Mouse (Mus musculus): ENCODE results near the gene Ube4a.
"Not testable (repeated sequence)": the region's sequence is repeated elsewhere in the genome, so short reads cannot be mapped to it uniquely, and the experiment has no call there.

The Ube4a gene

GRCm38 (mm10) chr9:44980242-44980641 lies 14.8 kb upstream of the Ube4a start, which contains the start of gene Cd3g:
TSS of gene Cd3g (minus strand) at chr9:44980431.
- DNase-seq, result peak; percentile 90 to 95

DNA sequence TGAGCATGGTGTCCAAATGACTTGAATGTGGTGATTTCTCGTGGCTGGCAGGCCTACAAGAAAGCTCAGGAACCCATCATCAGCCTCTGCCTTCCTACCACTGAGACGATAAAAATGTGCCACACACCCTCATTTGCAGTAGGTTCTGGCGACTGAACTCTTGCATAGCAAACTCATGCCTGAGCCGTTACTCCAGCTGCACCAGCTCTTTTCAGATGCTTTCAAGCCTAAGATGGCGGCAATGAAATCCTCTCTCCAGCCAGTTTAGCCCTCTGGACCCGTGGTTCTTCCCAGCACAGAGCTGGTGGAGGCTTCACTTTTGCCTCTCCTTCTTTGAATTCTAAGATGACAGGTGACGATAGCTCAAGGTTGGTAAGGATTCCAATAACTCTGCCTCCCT lies 14.4 kb upstream of the Ube4a start:
- peak in 1 of 2 experiments; percentile 49 for DNase-seq

DNA sequence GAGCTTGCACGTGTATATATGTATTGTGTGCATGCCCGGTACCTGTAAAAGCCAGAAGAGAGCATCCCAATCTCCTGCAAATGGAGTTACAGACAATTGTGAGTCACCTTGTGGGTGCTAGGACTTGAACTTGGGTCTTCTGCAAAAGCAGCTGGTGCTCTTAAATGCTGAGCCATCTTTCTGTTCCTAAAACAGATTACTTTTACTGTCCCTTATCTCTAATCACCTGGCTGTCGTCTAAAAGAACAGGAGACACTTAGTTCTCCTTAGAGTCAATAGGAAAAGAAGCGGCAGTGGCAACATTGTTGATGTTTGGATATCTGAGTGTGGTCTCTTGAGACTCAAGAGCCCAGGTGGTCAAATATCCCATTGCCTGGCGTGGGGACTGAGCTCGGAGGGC lies 12.4 kb upstream of the Ube4a start:
- no peak for DNase-seq

GRCm38 (mm10) chr9:44969450-44969849 lies 4.0 kb upstream of the Ube4a start:
- no peak for DNase-seq

DNA sequence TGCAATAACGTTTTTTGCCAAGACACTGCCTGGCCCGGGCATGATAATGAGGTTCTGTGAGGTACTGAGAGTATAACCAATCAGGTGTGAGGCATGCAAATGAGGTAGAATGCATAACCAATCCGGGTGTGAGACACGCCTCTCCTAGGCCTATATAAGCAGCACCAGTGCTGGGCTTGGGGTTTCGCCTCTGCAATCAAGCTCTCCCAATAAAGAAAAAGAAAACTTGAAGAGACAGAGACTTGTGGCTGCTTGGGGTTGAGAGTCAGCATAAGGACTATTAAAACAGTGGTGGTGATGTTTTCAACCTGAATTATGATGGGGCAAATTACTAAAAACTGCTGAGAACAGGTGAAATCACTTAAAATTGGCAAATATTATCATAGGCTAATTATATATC lies 2.4 kb upstream of the Ube4a start:
- not testable (repeated sequence) for DNase-seq

DNA sequence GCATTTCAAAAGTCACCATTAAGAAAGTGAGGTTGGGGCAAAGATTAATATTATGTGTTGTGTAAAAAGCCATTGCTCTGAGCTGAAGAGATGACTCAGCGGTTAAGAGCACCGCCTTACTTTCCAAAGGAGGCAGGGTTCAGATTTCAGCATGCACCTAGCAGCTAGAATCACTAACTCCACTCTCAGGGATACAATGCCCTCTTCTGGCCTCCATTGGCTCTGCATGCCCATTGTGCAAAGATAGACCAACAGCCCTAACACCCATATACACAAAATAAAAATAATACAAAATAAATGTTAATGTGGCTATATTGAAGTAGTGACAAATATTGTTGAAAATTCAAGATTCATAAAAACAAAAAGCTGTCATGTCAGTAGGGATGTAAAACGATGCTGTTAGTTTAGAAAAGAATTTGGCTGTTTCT lies 1.4 kb upstream of the Ube4a start:
- peak; percentile 64 to 76 for DNase-seq

DNA sequence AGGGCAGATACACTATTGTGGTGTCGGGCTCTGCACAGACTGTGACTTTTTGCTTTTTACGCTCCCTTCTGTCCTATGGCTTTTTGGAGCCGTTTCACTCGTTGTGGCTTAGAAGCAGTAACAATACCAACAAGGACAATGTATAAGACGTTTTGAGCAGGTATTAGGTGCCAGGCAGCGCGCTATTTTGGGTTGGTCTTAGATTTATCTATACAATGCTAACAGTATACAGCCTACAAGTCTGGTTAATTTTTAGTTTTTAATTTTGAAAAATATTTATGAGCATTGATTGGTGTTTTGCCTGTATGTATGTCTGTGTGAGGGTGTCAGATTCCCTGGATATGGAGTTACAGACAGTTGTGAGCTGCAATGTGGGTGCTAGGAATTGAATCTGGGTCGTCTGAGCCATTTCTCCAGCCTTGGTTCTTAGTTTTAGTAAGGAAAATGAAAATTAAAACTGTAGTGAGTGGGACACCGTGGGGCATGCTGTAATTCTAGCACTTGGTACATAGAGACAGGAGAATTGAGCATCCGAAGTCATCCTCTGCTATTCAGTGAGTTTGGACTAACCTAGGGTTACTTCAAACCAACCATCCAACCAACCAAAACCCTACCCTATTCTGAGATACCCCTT lies 550 bp upstream of the Ube4a start:
- no peak for DNase-seq

GRCm38 (mm10) chr9:44954432-44954831 lies 11.0 kb downstream of the Ube4a start:
- peak in 1 of 2 experiments; percentile 43 for DNase-seq

- DNase-seq, result no peak
Observed at GRCm38 (mm10) chr9:44947836-44948235, 17.6 kb downstream of the Ube4a start.

DNA sequence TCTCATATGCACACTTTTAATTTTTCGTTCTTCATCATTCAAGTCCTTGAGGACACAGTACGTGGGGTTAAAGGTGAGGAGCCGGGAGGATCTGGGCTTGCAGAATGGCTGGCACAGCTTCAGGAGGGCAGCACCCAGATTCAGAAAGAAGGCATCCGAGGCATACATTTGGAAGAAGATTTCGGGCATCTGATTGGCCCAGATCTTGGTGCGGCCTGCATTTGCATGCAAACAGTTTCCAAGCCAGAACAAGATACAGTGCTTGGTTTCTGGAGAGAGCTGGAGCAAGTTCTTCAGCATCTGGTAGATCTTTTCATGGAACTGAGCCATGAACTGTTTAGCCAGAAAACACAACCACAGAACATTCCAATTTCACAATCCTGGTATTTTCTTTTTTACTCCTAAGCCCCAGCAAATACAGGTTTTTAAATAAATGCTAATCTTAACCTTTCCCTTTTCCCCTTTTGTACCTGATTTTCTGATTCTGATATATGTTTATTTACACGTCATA lies 19.2 kb downstream of the Ube4a start:
- no peak for DNase-seq

DNA sequence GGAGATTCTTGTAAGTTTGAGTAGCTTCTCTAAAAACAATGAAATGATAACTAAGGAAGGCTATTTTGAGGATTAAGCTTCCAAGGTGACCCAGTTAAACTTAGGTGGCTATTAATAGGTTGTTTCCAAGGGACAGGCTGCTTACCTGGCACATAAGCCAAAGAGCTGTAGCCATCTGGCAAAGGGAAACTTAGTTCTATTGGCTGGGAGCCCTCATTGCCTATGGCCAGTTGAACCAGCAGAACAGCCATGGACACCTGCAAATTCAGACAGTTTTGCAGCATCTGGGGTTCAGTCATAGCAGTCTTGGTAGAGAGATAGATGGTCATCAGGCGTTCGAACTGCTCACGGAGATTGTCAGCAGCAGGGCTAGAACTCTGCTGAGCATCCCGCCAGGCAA lies 23.0 kb downstream of the Ube4a start:
- DNase-seq, result no peak

DNA sequence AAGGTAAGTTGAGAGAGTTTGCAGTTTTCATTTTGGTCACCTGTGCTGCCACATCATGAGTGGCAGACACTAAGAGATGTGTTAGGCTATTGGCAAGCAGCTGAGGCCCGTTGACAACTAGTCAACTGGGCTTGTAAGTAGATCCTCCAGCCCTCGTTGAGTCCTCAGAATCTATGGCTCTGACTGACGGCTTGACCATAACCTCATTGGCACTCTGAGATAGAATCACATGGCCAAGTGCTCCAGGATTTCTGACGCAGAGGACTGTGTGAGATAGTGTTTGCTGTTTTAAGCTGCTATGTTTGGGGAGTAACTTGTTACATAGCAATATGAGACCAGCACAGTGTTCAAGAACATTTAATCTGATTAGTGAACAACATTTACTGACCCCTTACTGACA lies 23.6 kb downstream of the Ube4a start:
- no peak for DNase-seq

DNA sequence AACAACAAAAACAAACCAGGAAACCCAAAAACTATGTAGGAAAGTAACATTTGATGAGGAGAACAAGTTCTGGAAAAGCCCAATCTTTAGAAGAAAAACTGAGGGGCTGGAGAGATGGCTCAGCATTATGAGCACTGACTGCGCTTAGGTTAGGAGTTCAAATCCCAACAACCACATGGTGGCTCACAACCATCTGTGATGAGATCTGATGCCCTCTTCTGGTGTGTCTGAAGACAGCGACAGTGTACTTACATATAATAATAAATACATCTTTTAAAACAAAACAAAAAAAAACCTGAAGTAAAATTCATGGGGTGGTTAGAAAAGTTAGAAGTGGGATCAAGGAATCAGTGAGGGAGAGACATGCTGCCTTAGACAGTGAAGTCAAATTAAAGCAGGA lies 43.9 kb downstream of the Ube4a start:
- no peak for DNase-seq

GRCm38 (mm10) chr9:44921123-44921468 lies 44.3 kb downstream of the Ube4a start:
- DNase-seq, result peak in 1 of 2 experiments; percentile 9

GRCm38 (mm10) chr9:44920374-44921122 lies 44.9 kb downstream of the Ube4a start, which contains the start of gene Atp5l:
TSS of gene Atp5l (minus strand) at chr9:44920742.
- peak; percentile 66 to 78 for DNase-seq

DNA sequence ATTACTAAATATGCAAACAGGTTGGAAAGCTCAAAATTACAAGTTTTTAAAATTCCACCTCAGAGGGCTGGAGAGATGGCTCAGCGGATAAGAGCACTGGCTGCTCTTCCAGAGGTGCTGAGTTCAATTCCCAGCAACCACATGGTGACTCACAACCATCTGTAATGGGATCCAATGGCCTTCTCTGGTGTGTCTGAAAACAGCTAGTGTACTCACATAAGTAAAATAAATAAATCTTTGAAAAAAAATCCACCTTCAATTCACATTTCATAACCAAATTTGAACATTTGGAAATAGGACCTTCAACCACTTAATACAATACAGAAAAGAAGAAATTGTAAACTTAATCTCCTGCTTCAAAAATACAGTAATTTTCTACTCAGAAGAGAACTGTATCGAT lies 45.8 kb downstream of the Ube4a start:
- no peak for DNase-seq

GRCm38 (mm10) chr9:44916196-44916595 lies 49.2 kb downstream of the Ube4a start:
- DNase-seq, result peak; percentile 20 to 37

DNA sequence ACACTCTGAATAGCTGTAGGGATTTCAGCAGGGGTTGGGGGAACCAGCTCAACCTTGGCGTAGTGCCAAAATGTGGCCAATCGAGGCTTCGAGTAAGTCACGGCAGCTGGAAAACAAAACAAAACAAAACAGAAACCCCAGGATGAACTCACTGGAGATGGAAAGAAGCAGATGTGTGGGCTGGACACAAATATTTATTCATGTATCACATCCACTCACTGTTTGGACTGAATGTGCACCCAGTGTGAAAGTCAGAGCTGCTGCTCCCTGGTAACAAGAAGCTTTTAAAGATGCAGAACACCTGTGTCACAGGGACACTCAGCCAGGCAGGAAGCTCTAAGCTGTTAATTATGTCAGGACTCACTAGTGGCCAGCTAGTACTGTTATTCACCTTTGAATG lies 50.7 kb downstream of the Ube4a start:
- DNase-seq, result no peak

- DNase-seq, result no peak
Observed at GRCm38 (mm10) chr9:44911365-44911764, 54.0 kb downstream of the Ube4a start.

DNA sequence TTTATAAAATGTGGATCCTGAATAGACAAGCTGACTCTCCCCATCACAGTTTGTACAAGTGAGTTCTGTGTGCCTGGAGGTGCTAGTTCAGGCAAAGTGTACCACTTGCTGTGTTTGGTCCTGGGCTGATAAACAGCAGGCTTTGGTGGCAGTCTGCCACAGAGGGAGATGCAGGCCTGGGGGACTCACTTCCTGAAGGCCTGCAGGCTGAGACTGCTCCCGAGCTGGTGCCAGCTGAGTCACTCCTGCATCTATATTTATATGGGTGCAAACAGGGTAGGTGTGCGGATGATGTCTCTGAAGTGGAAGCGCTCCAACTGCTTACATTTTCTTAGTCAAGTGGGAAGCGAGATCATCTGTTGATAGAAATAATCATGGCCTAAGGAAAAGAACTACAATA lies 59.8 kb downstream of the Ube4a start:
- no peak for DNase-seq

DNA sequence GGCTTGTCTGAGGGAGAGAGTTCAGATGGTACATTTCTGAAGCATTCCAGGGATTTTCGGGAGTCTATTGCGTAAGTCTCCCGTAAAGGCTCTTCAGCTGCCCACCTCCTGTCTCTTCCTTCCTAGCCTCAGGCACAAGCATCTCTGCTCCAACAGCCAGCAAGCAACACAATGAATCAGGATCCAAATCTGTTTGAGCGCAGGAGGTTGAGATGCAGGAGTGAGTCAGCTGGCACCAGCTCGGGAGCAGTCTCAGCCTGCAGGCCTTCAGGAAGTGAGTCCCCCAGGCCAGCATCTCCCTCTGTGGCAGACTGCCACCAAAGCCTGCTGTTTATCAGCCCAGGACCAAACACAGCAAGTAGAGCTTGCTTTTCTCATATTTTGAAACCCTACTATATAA lies 60.4 kb downstream of the Ube4a start:
- DNase-seq, result no peak

DNA sequence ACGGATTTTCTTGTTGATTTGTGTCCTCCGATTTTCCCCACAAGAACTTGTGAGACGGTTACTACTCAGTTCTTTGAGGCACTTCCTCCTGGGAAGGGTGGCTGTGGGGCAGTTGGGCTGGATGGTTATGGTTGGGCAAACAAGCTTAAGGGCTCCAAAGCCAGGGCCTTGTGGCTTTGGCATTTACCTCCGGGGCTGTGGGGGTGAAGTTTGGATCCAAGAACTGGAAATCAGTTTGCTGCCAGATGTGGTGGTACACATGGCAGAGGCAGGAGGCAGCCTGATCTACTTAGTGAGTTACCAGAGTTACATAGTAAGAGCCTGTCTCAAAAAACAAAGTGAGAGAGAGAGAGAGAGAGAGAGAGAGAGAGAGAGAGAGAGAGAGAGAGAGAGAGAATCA lies 61.5 kb downstream of the Ube4a start:
- DNase-seq, result no peak

DNA sequence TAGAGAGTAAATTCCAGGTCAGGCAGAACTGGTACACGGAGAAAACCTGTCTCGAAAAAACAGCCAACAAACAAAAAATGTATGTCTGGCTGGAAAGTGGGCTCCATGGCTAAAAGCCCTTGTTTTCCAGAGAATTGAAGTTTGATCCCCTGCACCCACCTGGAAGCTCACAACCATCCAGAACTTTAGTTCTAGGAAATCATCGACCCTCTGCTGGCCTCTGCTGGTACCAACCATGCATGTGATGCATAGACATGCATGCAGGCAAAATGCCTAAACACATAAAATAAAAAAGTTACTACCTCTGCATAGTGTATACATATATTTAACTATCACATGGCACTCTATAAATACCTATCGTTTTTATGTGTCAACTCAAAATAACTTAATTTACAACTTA lies 65.0 kb downstream of the Ube4a start:
- no peak for DNase-seq

- no peak for DNase-seq
Observed at GRCm38 (mm10) chr9:44899716-44900115, 65.7 kb downstream of the Ube4a start.

Data from thymus, adult 18-20 months (tissue).